Mouse (Mus musculus): ENCODE results near the gene Cyb5d2.

- TF ChIP-seq HCFC1 (IDR thresholded peaks at IDR 0.05; ENCODE audit: borderline replicate concordance, insufficient read depth, low read length) = no peak
- no peak for TF ChIP-seq ZC3H11A (IDR thresholded peaks at IDR 0.05; ENCODE audit: borderline replicate concordance, low read depth, low read length)
Measured at GRCm38 (mm10) chr11:72734840-72735518, 61.0 kb downstream of the Cyb5d2 start.

All from ES-E14 (cell line).